Mouse (Mus musculus): ENCODE data around the gene Scarf2.
A peak's percentile ranks its signal among the peaks of the same experiment; 100 is the strongest.

Scarf2 gene

DNA sequence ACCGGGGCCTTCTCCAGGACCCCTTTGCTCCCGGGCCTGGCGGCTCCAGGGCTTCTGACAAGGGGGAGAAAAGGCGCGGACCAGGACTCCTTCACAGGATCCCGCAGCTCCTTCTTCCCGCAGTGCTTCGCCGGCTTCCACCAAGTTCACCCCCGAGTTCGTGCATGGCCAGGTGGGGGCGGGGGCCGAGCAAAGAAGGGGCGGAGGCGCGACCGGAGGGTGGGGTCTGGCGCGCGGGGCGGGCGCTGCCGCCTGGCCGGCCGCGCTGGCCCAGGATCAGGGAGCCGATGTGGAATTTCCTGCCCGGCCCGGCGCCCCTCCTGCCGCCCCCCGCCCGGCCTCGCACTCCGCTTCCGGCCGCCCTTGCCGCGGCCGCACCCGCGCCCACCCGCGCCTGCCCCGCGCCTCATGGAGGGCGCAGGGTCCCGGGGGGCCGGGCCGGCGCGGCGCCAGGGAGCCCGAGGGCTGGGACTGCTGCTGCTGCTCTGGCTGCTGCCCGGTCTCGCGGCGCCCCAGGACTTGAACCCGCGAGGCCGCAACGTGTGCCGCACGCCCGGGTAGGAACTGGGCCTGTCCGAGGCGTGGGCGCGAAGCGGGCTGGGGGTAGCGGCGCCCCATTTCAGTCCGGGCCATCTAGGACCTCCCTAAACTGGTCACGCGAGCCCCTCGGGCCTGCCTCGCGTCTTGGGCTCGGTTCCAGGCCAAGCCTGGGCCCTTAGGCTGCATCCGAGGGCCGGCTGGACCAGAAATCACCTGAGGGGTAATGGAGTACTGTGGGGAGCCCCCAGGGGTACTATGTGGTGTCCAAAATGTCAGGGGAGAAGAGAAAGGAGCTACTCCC is at the start of gene Scarf2:
Gene Scarf2 (plus strand): TSS at position 312 of the 841 bp plus-strand sequence.
- DNase-seq (ENCODE audit: low spot score): no peak

- DNase-seq (ENCODE audit: low spot score): no peak
Measured at GRCm38 (mm10) chr16:17753001-17753400, 44.1 kb upstream of the Scarf2 start.

DNA sequence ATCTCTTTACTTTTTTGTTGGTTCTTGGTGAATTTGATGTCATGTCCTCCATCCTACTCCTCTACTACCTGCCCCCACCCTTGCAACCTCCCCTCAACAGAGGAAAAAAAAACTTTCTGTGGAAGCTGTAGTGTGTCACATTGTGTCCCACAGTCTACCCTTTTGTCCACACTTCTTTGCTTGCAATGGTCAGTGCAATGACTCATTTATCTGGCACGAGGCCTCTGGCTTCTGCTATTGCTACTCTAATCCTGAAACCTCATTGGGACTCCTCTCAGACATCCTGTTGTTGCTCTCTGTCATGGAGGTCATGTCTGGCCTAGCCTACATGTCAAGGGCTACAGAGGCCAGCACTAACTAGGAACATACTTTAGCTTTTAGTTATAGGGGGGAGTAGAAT is 43.4 kb upstream of the Scarf2 start:
- no peak for DNase-seq (ENCODE audit: low spot score)

DNA sequence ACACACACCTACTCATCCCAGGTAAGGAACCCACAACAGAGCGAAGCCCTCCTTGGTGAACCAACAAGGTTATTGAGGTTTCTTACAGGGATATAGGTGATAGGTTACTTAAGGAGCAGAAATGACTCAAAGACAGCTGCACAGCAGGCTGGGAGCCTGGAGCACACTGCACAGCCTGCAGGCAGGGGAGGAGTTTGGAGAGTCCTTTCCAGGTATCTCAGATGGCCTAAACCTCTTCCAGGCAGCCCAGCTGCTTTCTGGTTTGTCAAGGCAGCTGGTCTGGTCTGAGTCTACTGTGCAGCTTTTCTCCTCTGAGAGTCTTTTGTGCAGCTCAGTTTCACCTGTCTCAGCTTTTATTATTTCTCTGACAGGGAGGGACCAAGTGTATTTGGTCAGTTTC is 39.3 kb upstream of the Scarf2 start:
- no peak for DNase-seq (ENCODE audit: low spot score)

DNA sequence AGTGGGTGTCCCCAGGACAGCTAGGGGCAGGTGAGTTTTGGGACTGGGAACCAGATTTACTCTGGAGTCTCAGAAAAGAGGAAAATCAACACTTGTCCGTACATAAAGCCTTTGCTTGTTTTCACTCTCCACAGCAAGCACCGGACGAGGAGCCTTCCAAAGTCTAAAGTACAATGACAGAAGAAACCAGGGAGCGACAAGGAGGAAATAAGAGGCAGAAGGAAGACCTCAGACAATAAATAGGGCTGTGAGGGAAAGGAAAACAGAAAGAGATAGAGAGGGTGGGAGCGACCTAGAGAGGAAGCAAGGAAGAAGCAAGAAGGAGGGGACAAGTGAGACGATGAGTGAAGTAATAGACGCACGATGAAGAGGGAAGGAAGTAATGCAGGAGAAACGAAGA is 38.2 kb upstream of the Scarf2 start:
- no peak for DNase-seq (ENCODE audit: low spot score)

DNA sequence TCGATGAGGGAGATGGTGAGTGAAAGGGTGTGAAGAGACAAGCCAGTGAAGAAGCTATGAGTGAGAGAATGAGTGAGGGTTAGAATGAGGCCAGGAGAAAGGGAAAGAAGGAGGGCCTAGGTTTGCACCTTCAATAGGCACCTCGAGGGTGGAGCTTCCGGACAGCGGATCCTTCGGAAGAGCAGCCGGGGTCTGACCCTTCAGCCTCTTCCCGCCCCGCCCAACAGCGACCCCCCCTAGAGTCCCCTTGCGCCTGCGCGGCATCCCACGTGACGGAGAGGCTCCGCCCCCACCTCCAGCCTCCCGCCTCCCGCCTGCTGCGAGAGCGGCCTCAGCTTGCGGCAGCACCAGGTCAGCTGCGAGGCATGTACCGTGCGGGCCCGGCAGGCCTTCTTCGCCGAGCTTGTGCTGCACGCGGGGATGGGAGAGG is 37.7 kb upstream of the Scarf2 start, which contains the start of gene Klhl22:
Gene Klhl22 (plus strand): TSS at position 275 of the 430 bp plus-strand sequence.
- peak; percentile 77 for DNase-seq (ENCODE audit: low spot score)

DNA sequence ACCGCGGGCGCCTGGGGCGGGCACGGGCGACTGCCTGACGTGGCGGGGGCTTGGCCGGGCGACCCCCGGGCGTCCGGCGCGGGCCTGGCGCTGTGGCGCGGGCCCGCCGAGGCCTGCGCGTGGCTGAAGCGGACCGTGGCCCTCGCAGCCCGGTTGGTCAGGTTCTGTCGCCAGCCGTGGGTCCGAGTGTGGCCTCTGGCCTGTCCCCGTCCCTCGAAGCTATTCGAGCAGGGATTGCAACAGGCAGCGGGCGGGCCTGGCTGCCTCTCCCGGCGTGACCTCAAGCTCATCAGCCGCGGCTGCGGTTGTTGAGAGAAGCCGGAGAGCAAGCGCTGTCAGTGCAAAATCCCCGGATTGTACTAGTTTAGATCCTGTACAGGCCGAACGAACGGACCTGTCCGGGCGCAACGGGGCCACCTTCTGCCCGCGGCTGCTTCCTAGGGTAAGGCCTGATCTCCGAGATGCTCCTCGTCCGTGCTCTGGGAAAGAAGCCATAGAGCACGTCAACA is 37.2 kb upstream of the Scarf2 start:
- DNase-seq (ENCODE audit: low spot score): no peak

DNA sequence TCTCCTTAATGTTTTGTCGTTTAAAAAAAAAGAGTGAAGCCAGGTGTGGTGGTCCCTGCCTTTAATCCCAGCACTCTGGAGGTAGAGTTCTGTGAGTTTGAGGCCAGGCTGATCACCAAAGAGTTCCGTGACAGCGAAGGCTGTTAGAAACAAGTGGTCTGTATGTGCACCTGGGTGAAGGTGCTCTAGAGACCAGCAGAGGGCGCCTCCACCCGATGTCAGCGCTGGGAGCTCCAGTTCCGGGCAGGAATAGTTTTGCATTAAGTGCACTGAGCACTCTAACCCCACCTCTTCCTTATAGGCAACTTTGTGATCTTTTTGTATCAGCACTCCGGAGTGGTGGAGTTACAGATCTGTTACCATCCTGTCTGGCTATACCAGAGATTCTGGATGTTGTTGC is 36.4 kb upstream of the Scarf2 start:
- no peak for DNase-seq (ENCODE audit: low spot score)

DNA sequence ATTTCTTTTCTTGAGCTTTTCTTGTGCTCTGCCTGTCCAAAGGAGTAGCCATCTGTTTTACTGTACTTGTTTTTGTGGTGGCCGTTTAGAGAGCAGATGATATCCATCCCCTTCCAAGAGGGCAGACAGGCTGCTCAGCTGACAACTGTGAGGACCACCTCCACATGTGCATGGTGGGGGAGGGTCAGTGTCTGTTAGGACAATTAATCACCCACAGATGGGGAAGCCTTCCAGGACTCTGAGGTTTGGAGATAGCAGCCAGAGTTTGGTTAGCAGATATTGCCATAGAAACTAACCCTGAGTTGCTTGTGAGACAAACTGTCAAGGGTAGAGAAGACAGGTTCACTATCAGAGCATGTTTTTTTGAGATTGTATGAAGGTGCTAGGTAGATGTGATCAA is 36.0 kb upstream of the Scarf2 start:
- DNase-seq (ENCODE audit: low spot score): no peak

GRCm38 (mm10) chr16:17764108-17764511 is 33.0 kb upstream of the Scarf2 start:
- DNase-seq (ENCODE audit: low spot score): no peak

DNA sequence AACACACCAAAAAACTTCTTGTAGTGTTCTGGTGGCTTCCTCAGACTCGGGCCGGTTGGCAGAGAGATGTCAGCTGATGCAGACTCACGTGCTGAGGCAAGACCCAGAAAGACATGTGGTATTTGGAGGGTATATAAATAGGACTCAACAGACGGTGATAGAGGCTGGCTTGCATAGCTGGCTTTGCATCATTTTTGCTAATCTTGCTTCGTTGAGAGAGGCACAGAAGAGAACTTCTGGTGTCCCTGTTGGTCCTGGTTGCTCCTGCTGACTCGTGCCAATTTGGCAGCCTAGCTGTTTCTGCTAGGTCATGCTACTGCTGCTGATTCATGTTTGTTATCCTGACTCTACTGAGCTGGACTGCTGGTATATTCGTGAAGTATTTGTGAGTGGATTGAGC is 28.2 kb upstream of the Scarf2 start:
- no peak for DNase-seq (ENCODE audit: low spot score)

DNA sequence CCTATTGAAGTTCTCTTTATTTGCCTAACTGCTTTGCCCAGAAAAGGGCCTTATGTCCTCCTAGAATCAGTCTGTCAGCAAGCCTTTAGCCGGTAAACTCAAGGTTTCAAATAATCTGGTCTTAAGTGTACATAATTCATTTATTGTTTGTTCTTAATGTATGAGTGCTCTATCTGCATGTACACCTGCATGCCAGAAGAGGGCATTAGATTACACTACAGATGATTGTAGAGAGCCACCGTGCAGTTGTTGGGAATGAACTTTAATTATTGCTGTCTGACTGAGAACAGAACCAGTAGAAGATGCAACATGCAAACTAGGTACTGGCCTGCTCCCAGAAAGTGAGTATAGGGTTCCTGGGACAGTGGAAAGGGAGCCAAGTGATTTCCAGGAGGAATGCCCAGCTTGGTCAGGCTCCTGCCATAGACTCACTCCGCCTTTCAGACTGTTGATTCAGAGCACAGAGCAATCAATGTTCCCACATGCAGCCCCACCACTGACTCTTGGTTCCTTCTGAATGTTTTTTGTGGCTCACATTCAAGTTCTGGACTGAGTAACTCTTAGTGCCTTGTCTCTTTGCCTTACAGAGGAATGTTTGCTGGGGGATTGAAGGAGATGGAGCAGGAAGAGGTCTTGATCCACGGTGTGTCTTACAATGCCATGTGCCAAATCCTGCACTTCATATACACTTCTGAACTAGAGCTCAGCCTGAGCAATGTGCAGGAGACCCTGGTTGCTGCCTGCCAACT is 25.8 kb upstream of the Scarf2 start:
- DNase-seq (ENCODE audit: low spot score): no peak

DNA sequence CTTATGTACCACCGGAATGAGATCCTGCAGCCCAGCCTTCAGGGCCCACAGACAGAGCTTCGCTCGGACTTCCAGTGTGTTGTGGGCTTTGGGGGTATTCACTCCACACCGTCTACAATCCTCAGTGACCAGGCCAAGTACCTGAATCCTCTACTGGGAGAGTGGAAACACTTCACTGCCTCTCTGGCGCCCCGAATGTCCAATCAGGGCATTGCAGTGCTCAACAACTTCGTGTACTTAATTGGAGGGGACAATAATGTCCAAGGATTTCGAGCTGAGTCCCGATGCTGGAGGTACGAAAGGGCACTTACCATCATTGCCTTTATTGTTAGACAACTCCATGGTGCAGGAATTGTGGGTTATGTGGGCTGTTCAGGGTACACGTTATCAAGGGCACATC is 20.3 kb upstream of the Scarf2 start:
- DNase-seq (ENCODE audit: low spot score): no peak

DNA sequence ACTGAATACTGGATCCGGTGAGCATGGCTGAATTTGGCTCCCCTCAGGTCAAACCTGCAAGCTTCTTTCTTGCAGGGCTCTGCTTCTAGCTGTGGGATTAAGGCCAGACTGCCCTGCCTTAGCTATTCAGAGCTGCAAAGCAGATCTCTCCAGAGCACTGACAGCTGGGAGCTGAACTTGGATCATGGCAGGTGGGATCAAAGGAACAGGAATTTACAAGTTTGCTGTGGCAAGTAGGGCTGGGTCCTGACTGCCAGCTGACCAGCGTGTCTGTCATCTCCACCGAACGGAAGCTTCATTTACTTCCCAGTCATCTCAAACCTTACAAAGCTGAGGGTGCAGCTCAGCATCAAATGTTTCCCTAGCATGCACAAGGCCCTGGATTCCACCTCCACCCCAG is 18.9 kb upstream of the Scarf2 start:
- DNase-seq (ENCODE audit: low spot score): no peak

DNA sequence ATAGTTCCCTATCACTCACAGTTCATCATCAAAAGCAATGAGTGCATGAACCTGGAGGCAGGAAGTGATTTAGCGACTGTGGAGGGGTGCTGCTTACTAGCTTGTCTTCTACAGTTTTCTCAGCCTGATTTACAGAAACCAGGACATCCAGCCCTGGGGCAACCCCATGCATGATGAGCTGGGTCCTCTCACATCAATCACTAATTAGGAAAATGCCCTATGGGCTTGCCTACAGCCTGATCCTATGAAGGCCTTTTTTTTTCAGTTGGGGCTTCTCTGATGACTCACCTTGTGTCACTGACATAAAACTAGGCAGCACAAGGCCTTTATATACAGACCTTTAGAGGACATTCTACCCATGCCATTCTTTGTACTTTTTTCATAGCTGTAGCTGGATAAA is 17.4 kb upstream of the Scarf2 start:
- DNase-seq (ENCODE audit: low spot score): no peak

- DNase-seq (ENCODE audit: low spot score): no peak
Measured at GRCm38 (mm10) chr16:17785337-17785736, 11.7 kb upstream of the Scarf2 start.

DNA sequence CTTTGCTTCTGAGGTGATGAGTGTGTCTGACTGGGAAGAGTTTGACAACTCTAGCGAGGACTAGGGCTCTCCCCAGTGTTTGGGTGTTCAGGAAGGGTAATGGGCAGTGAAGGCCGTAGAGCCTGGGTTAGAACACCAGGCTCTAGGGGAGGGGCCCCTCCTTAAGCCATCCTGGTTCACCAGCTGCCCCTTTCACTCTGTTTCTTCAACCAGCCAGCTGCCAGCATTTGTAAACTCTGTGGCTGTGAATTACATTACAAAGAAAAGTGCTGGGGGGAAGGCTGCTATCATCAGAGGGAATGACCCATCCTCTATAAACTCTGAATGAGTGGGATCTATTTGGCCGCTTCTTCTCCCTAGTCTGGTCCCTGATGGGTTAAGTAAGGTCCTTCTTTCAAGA is 4.4 kb upstream of the Scarf2 start:
- DNase-seq (ENCODE audit: low spot score): no peak

GRCm38 (mm10) chr16:17794047-17794446 is 3.0 kb upstream of the Scarf2 start:
- no peak for DNase-seq (ENCODE audit: low spot score)

- DNase-seq (ENCODE audit: low spot score): no peak
Measured at GRCm38 (mm10) chr16:17795643-17796042, 1.4 kb upstream of the Scarf2 start.

DNA sequence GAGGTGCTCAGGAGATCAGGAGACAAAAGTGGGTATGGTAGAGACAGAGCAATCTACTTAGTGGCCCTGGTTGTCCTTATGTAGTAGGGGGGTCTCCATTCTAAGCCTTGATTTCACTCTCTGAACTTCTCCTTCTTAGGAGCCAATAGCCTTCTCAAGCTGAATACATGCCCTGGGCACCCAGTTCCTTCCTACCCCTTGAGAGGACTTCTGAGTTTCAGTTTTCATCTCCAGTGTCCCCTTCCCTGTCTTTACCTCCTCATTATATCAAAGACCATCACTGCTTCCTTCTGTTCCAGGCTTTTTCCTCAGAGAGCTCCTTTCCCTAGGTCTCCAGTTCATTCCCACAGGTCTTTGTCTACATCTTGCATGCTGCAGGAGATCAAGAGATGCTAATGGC is 563 bp upstream of the Scarf2 start:
- no peak for DNase-seq (ENCODE audit: low spot score)

GRCm38 (mm10) chr16:17797812-17798311 is 780 bp downstream of the Scarf2 start:
- no peak for DNase-seq (ENCODE audit: low spot score)

DNA sequence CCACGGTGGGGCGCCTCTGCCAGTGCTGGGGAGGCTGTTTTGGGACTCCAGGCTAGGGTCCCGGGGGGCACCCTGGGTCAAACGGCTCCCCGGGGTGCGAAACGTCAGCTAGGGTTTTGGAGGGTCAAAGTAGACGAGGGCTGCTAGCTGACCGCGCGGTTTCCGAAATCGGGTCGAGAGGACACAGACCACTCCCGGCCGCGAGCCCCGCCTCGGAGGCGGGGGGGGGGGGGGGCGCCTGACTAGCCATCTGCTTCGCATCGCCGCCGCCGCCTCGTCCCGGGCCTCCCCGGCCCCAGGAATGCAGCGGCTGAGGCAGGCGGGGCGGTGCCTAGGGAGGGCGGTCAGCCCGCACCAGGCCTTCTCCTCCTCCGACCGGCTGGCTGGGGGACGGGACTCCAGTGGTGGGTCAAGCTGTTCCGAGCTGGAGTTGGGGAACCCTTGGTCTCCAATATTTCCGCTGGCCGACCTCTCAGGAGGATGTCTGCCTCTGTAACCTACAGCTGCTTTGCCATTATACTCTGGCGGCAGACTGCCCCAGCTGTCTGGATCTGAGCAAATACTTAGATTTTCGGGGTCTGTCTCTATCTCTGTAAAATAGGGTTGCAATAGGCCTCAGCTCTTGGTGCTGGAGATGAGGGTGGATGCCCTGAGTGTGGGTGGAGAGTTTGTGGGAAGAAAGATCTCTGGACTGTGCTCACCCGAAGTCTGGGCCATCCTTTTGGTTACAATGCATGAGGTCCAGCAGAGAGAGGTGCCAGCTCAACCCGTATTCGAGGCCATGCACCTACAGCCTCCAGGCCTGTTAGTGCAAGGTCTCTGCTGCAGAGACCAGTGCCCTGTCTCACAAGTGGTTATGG is 1.5 kb downstream of the Scarf2 start:
- no peak for DNase-seq (ENCODE audit: low spot score)
